Mouse (Mus musculus) limb, embryonic 10.5 days (tissue): ENCODE measurements at regions not wholly inside any gene's neighbourhood (a gene's known extent, or its start where the extent isn't known, plus 50 kb on each side); places are given as distances from the start of the nearest gene placed in this dataset.

Experiments used
- DNase-seq: peaks from one replicate; pipeline ENCODE4 v3.0.0-alpha.2; 2017; ENCODE audit warnings: low spot score
- H3K27ac ChIP-seq: fragments of 300-500 bp; sonication (generic); 2 replicates; pipeline ENCODE4 v1.5.1; 2016; ENCODE audit warnings: mild to moderate bottlenecking
- H3K27me3 ChIP-seq: fragments of 300-500 bp; sonication (generic); 2 replicates; pipeline ENCODE4 v1.6.1; 2016; ENCODE audit warnings: low read depth, mild to moderate bottlenecking; ENCODE audit not compliant: poor library complexity, severe bottlenecking
- H3K36me3 ChIP-seq: fragments of 300-500 bp; sonication (generic); 2 replicates; pipeline ENCODE4 v1.6.1; 2016; ENCODE audit warnings: mild to moderate bottlenecking, moderate library complexity
- H3K4me1 ChIP-seq: fragments of 300-500 bp; sonication (generic); 2 replicates; pipeline ENCODE4 v1.6.1; 2016
- H3K4me3 ChIP-seq: fragments of 300-500 bp; sonication (generic); 2 replicates; pipeline ENCODE4 v1.5.1; 2016; ENCODE audit warnings: mild to moderate bottlenecking, moderate library complexity
- H3K9me3 ChIP-seq: fragments of 300-500 bp; sonication (generic); replicated peaks from 2 replicates; pipeline ENCODE4 v1.6.1; 2016; ENCODE audit warnings: mild to moderate bottlenecking
- WGBS: fragments of 180-500 bp; shearing (Covaris S2); methylation state at CpG from one replicate; pipeline ENCODE4 v1.1.7; 2016; 5-methylcytosine and 5-hydroxymethylcytosine counted together

- Histone ChIP-seq H3K27ac (no peak overlapping the region), H3K4me3 (no peak overlapping the region), H3K36me3 (no peaks in the 10 kb centered on the region), H3K27me3 (no peaks in the 10 kb centered on the region), H3K9me3 (no peaks in the 10 kb centered on the region), H3K4me1 (no peaks in the 10 kb centered on the region)
- WGBS, result 67% methylated on average over 12 of the region's 12 CpGs
- no peak for DNase-seq
Measured at GRCm38 (mm10) chr1:33271437-33272145, 398.0 kb downstream of the Prim2 start.

- H3K9me3 ChIP-seq, result no peaks in the 10 kb centered on the region
- H3K36me3 ChIP-seq, result no peaks in the 10 kb centered on the region
- H3K4me1 ChIP-seq, result no peaks in the 10 kb centered on the region
- no peak overlapping the region for H3K4me3 ChIP-seq
- no peak overlapping the region for H3K27ac ChIP-seq
- DNase-seq, result no peak
- WGBS, result 88% methylated on average over 4 of the region's 4 CpGs
- H3K27me3 ChIP-seq, result no peaks in the 10 kb centered on the region
Measured at GRCm38 (mm10) chr1:33269162-33269561, 400.4 kb downstream of the Prim2 start.

- H3K4me1 ChIP-seq, result no peaks in the 10 kb centered on the region
- no peak overlapping the region for H3K27ac ChIP-seq
- no peaks in the 10 kb centered on the region for H3K9me3 ChIP-seq
- no peak overlapping the region for H3K4me3 ChIP-seq
- H3K27me3 ChIP-seq, result no peaks in the 10 kb centered on the region
- H3K36me3 ChIP-seq, result no peaks in the 10 kb centered on the region
- no peak for DNase-seq
- WGBS, result 95% methylated on average over 5 of the region's 5 CpGs
Measured at GRCm38 (mm10) chr1:33265731-33266415, 403.7 kb downstream of the Prim2 start.

- WGBS, result 87% methylated on average over 5 of the region's 5 CpGs
Measured at GRCm38 (mm10) chr1:33249474-33249873, 420.1 kb downstream of the Prim2 start.

GRCm38 (mm10) chr1:33247076-33247475 lies 422.5 kb downstream of the Prim2 start:
- no peak for DNase-seq
- no peaks in the 10 kb centered on the region for H3K36me3 ChIP-seq
- 91% methylated on average over 6 of the region's 6 CpGs for WGBS
- H3K27ac ChIP-seq, result no peak overlapping the region
- H3K4me3 ChIP-seq, result no peak overlapping the region
- H3K9me3 ChIP-seq, result no peaks in the 10 kb centered on the region
- H3K27me3 ChIP-seq, result no peaks in the 10 kb centered on the region
- peaks cover 4% of the 10 kb centered on the region; the same call in 1 of the 2 replicates for H3K4me1 ChIP-seq

More at GRCm38 (mm10) chr1:33249474-33249873, 420.1 kb downstream of the Prim2 start:
- no peak overlapping the region for H3K4me3 ChIP-seq
- H3K27me3 ChIP-seq, result no peaks in the 10 kb centered on the region
- no peaks in the 10 kb centered on the region for H3K36me3 ChIP-seq
- H3K9me3 ChIP-seq, result no peaks in the 10 kb centered on the region
- H3K4me1 ChIP-seq, result peaks cover 4% of the 10 kb centered on the region; the same call in 1 of the 2 replicates
- H3K27ac ChIP-seq, result no peak overlapping the region
- no peak for DNase-seq

GRCm38 (mm10) chr1:33245186-33245585 lies 424.4 kb downstream of the Prim2 start:
- H3K9me3 ChIP-seq, result no peaks in the 10 kb centered on the region
- no peak overlapping the region for H3K4me3 ChIP-seq
- H3K36me3 ChIP-seq, result no peaks in the 10 kb centered on the region
- no peaks in the 10 kb centered on the region for H3K27me3 ChIP-seq
- DNase-seq, result no peak
- H3K27ac ChIP-seq, result no peak overlapping the region
- WGBS, result 68% methylated on average over 4 of the region's 4 CpGs
- H3K4me1 ChIP-seq, result peaks cover 4% of the 10 kb centered on the region; the same call in 1 of the 2 replicates

- H3K9me3 ChIP-seq, result no peaks in the 10 kb centered on the region
- WGBS, result 88% methylated on average over 8 of the region's 8 CpGs
- no peak for DNase-seq
- peaks cover 4% of the 10 kb centered on the region; the same call in 1 of the 2 replicates for H3K4me1 ChIP-seq
- H3K27ac ChIP-seq, result no peak overlapping the region
- H3K36me3 ChIP-seq, result no peaks in the 10 kb centered on the region
- no peak overlapping the region for H3K4me3 ChIP-seq
- no peaks in the 10 kb centered on the region for H3K27me3 ChIP-seq
Measured at GRCm38 (mm10) chr1:33244691-33245090, 424.9 kb downstream of the Prim2 start.

- no peaks in the 10 kb centered on the region for H3K4me1 ChIP-seq
- H3K36me3 ChIP-seq, result no peaks in the 10 kb centered on the region
- no peak overlapping the region for H3K4me3 ChIP-seq
- DNase-seq, result no peak
- WGBS, result 92% methylated on average over 6 of the region's 6 CpGs
- H3K9me3 ChIP-seq, result no peaks in the 10 kb centered on the region
- no peaks in the 10 kb centered on the region for H3K27me3 ChIP-seq
- no peak overlapping the region for H3K27ac ChIP-seq
Measured at GRCm38 (mm10) chr1:33222997-33223396, 446.6 kb downstream of the Prim2 start.

GRCm38 (mm10) chr1:33214815-33215214 lies 454.8 kb downstream of the Prim2 start:
- H3K9me3 ChIP-seq, result no peaks in the 10 kb centered on the region
- DNase-seq, result no peak
- H3K27me3 ChIP-seq, result no peaks in the 10 kb centered on the region
- no peak overlapping the region for H3K4me3 ChIP-seq
- no peak overlapping the region for H3K27ac ChIP-seq
- no peaks in the 10 kb centered on the region for H3K4me1 ChIP-seq
- H3K36me3 ChIP-seq, result no peaks in the 10 kb centered on the region
- 81% methylated on average over 5 of the region's 5 CpGs for whole genome bisulfite sequencing

- Histone ChIP-seq H3K9me3 (no peaks in the 10 kb centered on the region), H3K4me1 (no peaks in the 10 kb centered on the region)
- WGBS, result 92% methylated on average over 1 of the region's 1 CpGs
Measured at GRCm38 (mm10) chr1:33214394-33214793, 455.2 kb downstream of the Prim2 start.

GRCm38 (mm10) chr1:33201571-33202189 lies 467.9 kb downstream of the Prim2 start:
- no peaks in the 10 kb centered on the region for H3K9me3 ChIP-seq
- 44% methylated on average over 6 of the region's 6 CpGs for WGBS
- H3K27me3 ChIP-seq, result no peaks in the 10 kb centered on the region
- H3K36me3 ChIP-seq, result no peaks in the 10 kb centered on the region
- no peak for DNase-seq
- no peak overlapping the region for H3K27ac ChIP-seq
- H3K4me1 ChIP-seq, result peaks cover 4% of the 10 kb centered on the region
- H3K4me3 ChIP-seq, result no peak overlapping the region

More at GRCm38 (mm10) chr1:33214394-33214793, 455.2 kb downstream of the Prim2 start:
- Histone ChIP-seq H3K27me3 (no peaks in the 10 kb centered on the region), H3K36me3 (no peaks in the 10 kb centered on the region), H3K4me3 (no peak overlapping the region), H3K27ac (no peak overlapping the region)
- DNase-seq, result no peak

GRCm38 (mm10) chr1:33195114-33195513 lies 474.5 kb downstream of the Prim2 start:
- no peaks in the 10 kb centered on the region for H3K4me1 ChIP-seq
- H3K27me3 ChIP-seq, result no peaks in the 10 kb centered on the region
- H3K36me3 ChIP-seq, result no peaks in the 10 kb centered on the region
- WGBS, result 85% methylated on average over 2 of the region's 2 CpGs
- H3K4me3 ChIP-seq, result no peak overlapping the region
- H3K27ac ChIP-seq, result no peak overlapping the region
- no peaks in the 10 kb centered on the region for H3K9me3 ChIP-seq
- DNase-seq, result no peak
